Mouse (Mus musculus) small intestine, adult 2 months (tissue): ENCODE measurements around the gene Hist1h2bq.

Experiments used
- CTCF ChIP-seq: fragments of 200-500 bp; IDR thresholded peaks from 2 replicates; pipeline ENCODE4 v1.5.1; 2012; ENCODE audit warnings: low read depth, mild to moderate bottlenecking, control low read depth, inconsistent platforms, low read length, moderate library complexity, mixed read lengths; ENCODE audit not compliant: insufficient replicate concordance, insufficient read length; ENCODE audit errors: extremely low read depth
- POLR2A ChIP-seq: fragments of 200-500 bp; IDR thresholded peaks from 2 replicates; pipeline ENCODE4 v1.6.1; 2012; ENCODE audit warnings: low read depth, mild to moderate bottlenecking, control low read depth, inconsistent platforms, low read length, moderate library complexity

- TF ChIP-seq POLR2A: no peak
- no peak for TF ChIP-seq CTCF
Measured at GRCm38 (mm10) chr13:21847883-21848282, 37.9 kb upstream of the Hist1h2bq start.
